Comparison of ENCODE assay signal across 28 mouse cellular contexts in the genomic region with DNA sequence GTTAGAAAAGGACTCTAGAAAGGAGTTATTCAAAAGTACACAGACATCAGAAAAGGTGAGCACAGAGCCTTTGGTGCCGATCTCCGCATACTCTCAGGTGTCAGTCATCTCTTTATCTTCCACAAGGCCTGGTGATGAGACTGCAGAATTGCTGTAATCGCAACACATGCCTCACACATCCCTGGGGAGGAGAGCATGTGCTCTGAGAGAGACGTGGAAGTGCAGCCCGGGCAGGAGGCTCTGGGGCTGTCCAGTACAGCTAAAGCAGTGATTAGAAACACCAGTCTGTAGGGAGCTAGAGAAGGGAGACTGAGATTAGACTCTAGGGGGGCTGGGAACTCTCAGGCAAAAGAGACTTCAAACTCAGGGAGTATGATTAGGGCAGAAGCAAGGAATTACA. TPM values are rescaled to one million over a fixed set of nuclear protein-coding genes. Genes with fewer than 3 reads are reported as not detected.
DNase-seq lines count a peak whose midpoint lies in the region; ATAC-seq and TF ChIP-seq lines count a peak whose summit lies in the region.
"Had no signal": no experiment of that assay in that cellular context is flagged by ENCODE, and none has a peak within 500 bp of the region (broad histone marks: within the 10 kb centered on the region; RNA-seq: fewer than 3 reads in every experiment).

No protein-coding gene starts in this region.

- ATAC-seq in midbrain, postnatal 0 days (ENCODE audit: low FRiP score): no peak
- ATAC-seq in erythroblast, adult 5-6 weeks (replicated peaks; ENCODE audit: low FRiP score, poor library complexity, severe bottlenecking): no peak
- no peak for ATAC-seq in megakaryocyte-erythroid progenitor cell, adult 5-6 weeks (replicated peaks; ENCODE audit: low FRiP score, low TSS enrichment, poor library complexity, severe bottlenecking)
- ATAC-seq: activated CD4-positive, CD25-positive, alpha-beta regulatory T cell, adult 4 months; forebrain, embryonic 15.5 days; intestine, embryonic 16.5 days had no signal

- H3K27ac ChIP-seq in midbrain, postnatal 0 days (ENCODE audit: low read depth, low read length): no peak overlapping the region
- no peak overlapping the region for H3K27ac ChIP-seq in midbrain, embryonic 10.5 days (replicated peaks)
- H3K27ac ChIP-seq in bone marrow macrophage, adult 2 months (ENCODE audit: insufficient read depth, low read depth, low read length): peak overlapping the region; percentile 11; the same call in 1 of the 2 replicates
- H3K27ac ChIP-seq in olfactory bulb, adult 2 months (ENCODE audit: insufficient read depth, low read depth, low read length): 0 out of 2 replicates have a peak overlapping the region, but pooled peaks have one; percentile 3
- H3K27ac ChIP-seq: embryonic facial prominence, embryonic 12.5 days; embryonic facial prominence, embryonic 15.5 days; forebrain, embryonic 12.5 days; forebrain, embryonic 15.5 days; heart, adult 2 months; hindbrain, embryonic 12.5 days; hindbrain, embryonic 15.5 days had no signal

- H3K9me3 ChIP-seq in midbrain, postnatal 0 days (ENCODE audit: low read length): no peaks in the 10 kb centered on the region
- no peaks in the 10 kb centered on the region for H3K9me3 ChIP-seq in midbrain, embryonic 10.5 days (replicated peaks)
- H3K9me3 ChIP-seq: embryonic facial prominence, embryonic 12.5 days; embryonic facial prominence, embryonic 15.5 days; forebrain, embryonic 12.5 days; forebrain, embryonic 15.5 days; G1E; hindbrain, embryonic 12.5 days; hindbrain, embryonic 15.5 days had no signal

- H3K4me2 ChIP-seq in midbrain, postnatal 0 days (ENCODE audit: low read depth, low read length, poor library complexity, severe bottlenecking): no peak overlapping the region
- H3K4me2 ChIP-seq: embryonic facial prominence, embryonic 12.5 days; embryonic facial prominence, embryonic 15.5 days; forebrain, embryonic 12.5 days; forebrain, embryonic 15.5 days; heart, embryonic 11.5 days; hindbrain, embryonic 12.5 days; hindbrain, embryonic 15.5 days had no signal

- H3K4me3 ChIP-seq in midbrain, postnatal 0 days (ENCODE audit: low read depth, low read length): no peak overlapping the region
- H3K4me3 ChIP-seq in midbrain, embryonic 10.5 days: no peak overlapping the region
- H3K4me3 ChIP-seq in bone marrow macrophage, adult 2 months (ENCODE audit: insufficient read depth, low read length): no peak overlapping the region
- no peak overlapping the region for H3K4me3 ChIP-seq in olfactory bulb, adult 2 months (ENCODE audit: insufficient read depth, low read depth, low read length)
- H3K4me3 ChIP-seq: embryonic facial prominence, embryonic 12.5 days; embryonic facial prominence, embryonic 15.5 days; erythroblast, embryonic 14.5 days; forebrain, embryonic 12.5 days; forebrain, embryonic 15.5 days; heart, adult 2 months; hindbrain, embryonic 12.5 days; hindbrain, embryonic 15.5 days had no signal

- H3K36me3 ChIP-seq in midbrain, postnatal 0 days (ENCODE audit: insufficient read depth, low read length): no peaks in the 10 kb centered on the region
- H3K36me3 ChIP-seq in midbrain, embryonic 10.5 days: no peaks in the 10 kb centered on the region
- H3K36me3 ChIP-seq: embryonic facial prominence, embryonic 12.5 days; embryonic facial prominence, embryonic 15.5 days; forebrain, embryonic 12.5 days; forebrain, embryonic 15.5 days; G1E; hindbrain, embryonic 12.5 days; hindbrain, embryonic 15.5 days had no signal

- no peak for TF ChIP-seq POLR2A in bone marrow macrophage, adult 2 months (IDR thresholded peaks at IDR 0.05; ENCODE audit: borderline replicate concordance, low read depth, low read length)
- TF ChIP-seq POLR2A in olfactory bulb, adult 2 months (IDR thresholded peaks at IDR 0.05; ENCODE audit: insufficient read depth, low read depth, low read length): no peak

- H3K4me1 ChIP-seq in midbrain, postnatal 0 days (ENCODE audit: insufficient read depth, low read length): no peaks in the 10 kb centered on the region
- H3K4me1 ChIP-seq in midbrain, embryonic 10.5 days: no peaks in the 10 kb centered on the region
- H3K4me1 ChIP-seq in bone marrow macrophage, adult 2 months (ENCODE audit: control insufficient read depth, insufficient read depth, low read length): peaks cover 32% of the 10 kb centered on the region
- H3K4me1 ChIP-seq in olfactory bulb, adult 2 months (ENCODE audit: control insufficient read depth, insufficient read depth, low read length): peaks cover 15% of the 10 kb centered on the region
- H3K4me1 ChIP-seq: forebrain, embryonic 12.5 days; forebrain, embryonic 15.5 days; hindbrain, embryonic 15.5 days had no signal

- no peak for TF ChIP-seq CTCF in midbrain, postnatal 0 days (IDR thresholded peaks at IDR 0.05)
- no peak for TF ChIP-seq CTCF in bone marrow macrophage, adult 2 months (IDR thresholded peaks at IDR 0.05; ENCODE audit: low read depth, low read length)
- no peak for TF ChIP-seq CTCF in olfactory bulb, adult 2 months (IDR thresholded peaks at IDR 0.05; ENCODE audit: insufficient read depth, low read depth, low read length)

- H3K27me3 ChIP-seq in midbrain, postnatal 0 days (ENCODE audit: insufficient read depth, low read length): no peaks in the 10 kb centered on the region
- H3K27me3 ChIP-seq in midbrain, embryonic 10.5 days (ENCODE audit: low read depth, poor library complexity, severe bottlenecking): no peaks in the 10 kb centered on the region
- H3K27me3 ChIP-seq: embryonic facial prominence, embryonic 12.5 days; embryonic facial prominence, embryonic 15.5 days; forebrain, embryonic 12.5 days; forebrain, embryonic 15.5 days; hindbrain, embryonic 12.5 days; hindbrain, embryonic 15.5 days had no signal

- H3K9ac ChIP-seq in midbrain, postnatal 0 days (replicated peaks; ENCODE audit: low read length, poor library complexity, severe bottlenecking): no peak overlapping the region
- H3K9ac ChIP-seq: embryonic facial prominence, embryonic 12.5 days; embryonic facial prominence, embryonic 15.5 days; forebrain, embryonic 12.5 days; forebrain, embryonic 15.5 days; hindbrain, embryonic 12.5 days; hindbrain, embryonic 15.5 days had no signal

- WGBS in midbrain, postnatal 0 days: 52% methylated on average over 5 of the region's 5 CpGs
- WGBS in midbrain, embryonic 10.5 days: 77% methylated on average over 5 of the region's 5 CpGs
- 73% methylated on average over 5 of the region's 5 CpGs for WGBS in olfactory bulb, adult 2 months

- peak; percentile 19 for DNase-seq in midbrain, postnatal 0 days (ENCODE audit: low spot score)
- DNase-seq in midbrain, embryonic 10.5 days (ENCODE audit: low spot score): no peak
- DNase-seq in MN1 (ENCODE audit: low spot score): peak; percentile 59
- no peak for DNase-seq in adrenal gland, postnatal 36 days
- DNase-seq: adrenal gland, postnatal 14 days; cerebellum, adult 11 months; cerebellum, adult 2 months; cerebellum, adult 9-11 months; cerebellum, postnatal 25 days; gastrocnemius, postnatal 25 days; heart, adult 2 months had no signal

RNA-seq across cellular contexts. Expression of a gene that starts 38.6 kb away (rescaled TPM):
- total RNA-seq in midbrain, postnatal 0 days (2014; rRNA removed): 15.1 and 29.7 TPM in 2 replicates
- polyA plus RNA-seq in midbrain, postnatal 0 days (2015; fragmentation: Nextera tagmentation; extraction: Ambion mirVana): 21.9 and 25.4 TPM in 2 replicates
- polyA plus RNA-seq in midbrain, embryonic 10.5 days (2016; fragmentation: Nextera tagmentation; extraction: Ambion mirVana): 0.06 and 0.12 TPM in 2 replicates
- polyA plus RNA-seq in bone marrow macrophage, adult 2 months (2012; ENCODE audit: insufficient read depth, insufficient read length, missing spikeins): not detected in 2 replicates
- not detected in 2 replicates for polyA plus RNA-seq in olfactory bulb, adult 2 months (2012; ENCODE audit: insufficient read depth, insufficient read length, low replicate concordance, missing spikeins)
- 0.38 TPM in 1 of 2 replicates, not detected in the other for total RNA-seq in erythroblast, adult 5-6 weeks (2015; ENCODE audit: low replicate concordance)
- not detected in 2 replicates for total RNA-seq in erythroblast, adult 5-6 weeks (2017; ENCODE audit: low replicate concordance)
- not detected in 2 replicates for total RNA-seq in megakaryocyte-erythroid progenitor cell, adult 5-6 weeks (2014; fragmentation: Nextera tagmentation)
- not detected in 2 replicates for total RNA-seq in megakaryocyte-erythroid progenitor cell, adult 5-6 weeks (2017)
- total RNA-seq in adrenal gland, postnatal 36 days (2021): 1 to 10 TPM; 3.9 to 7.5 TPM
- total RNA-seq: common myeloid progenitor, adult 5-6 weeks; hematopoietic stem cell, adult 5-6 weeks had no signal
- polyA plus RNA-seq: erythroblast, embryonic 14.5 days; G1E had no signal

Comparison
In these comparisons a context has a peak if more than half of its experiments do, and no peak if none do; other contexts are left out.
1. DNase-seq: peak in midbrain, postnatal 0 days (single experiment) and MN1 (single experiment); none in midbrain, embryonic 10.5 days (single experiment) and adrenal gland, postnatal 36 days (0 of 2).
2. H3K27ac ChIP-seq: peak in bone marrow macrophage, adult 2 months (single experiment) and olfactory bulb, adult 2 months (single experiment); none in midbrain, postnatal 0 days (single experiment) and midbrain, embryonic 10.5 days (single experiment).